Mouse (Mus musculus): Measurements from ENCODE around the gene Gm10803. TPM values are rescaled to one million over a fixed set of nuclear protein-coding genes. Genes with fewer than 3 reads are reported as not detected.

The Gm10803 gene
- polyA plus RNA-seq, 1 experiment from 2014 or later: not detected

DNA sequence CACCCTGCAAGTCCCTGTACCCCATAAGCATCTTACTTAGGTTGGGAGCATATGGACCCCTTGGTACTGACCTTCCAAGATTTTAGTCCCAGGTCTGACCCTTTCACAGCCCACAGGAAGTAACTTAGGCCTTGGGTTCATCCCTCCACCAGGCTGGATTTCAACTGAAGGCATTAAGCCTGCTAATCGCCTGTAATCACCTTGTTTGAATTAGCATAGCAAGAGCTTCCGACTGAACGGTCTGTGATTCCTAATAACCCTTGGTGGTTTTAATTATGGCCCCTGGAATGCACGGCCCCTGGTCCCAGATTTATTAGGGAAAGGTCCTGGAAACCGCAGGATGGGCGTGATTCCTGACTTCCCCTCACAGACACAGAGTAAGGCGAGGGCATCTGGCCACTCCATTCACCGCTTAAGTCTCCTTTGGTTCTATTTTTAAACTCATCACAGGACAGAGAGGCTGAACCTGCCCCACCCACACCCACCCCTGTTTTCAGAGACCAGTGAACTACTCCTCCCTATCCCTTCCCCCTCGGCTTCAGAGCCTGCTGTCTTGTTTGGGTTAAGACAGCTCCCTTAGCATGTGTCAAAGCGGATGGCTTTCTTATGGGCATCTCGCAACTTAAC lies 31.9 kb downstream of the Gm10803 start:
- DNase-seq (ENCODE audit: low spot score): no peak

DNA sequence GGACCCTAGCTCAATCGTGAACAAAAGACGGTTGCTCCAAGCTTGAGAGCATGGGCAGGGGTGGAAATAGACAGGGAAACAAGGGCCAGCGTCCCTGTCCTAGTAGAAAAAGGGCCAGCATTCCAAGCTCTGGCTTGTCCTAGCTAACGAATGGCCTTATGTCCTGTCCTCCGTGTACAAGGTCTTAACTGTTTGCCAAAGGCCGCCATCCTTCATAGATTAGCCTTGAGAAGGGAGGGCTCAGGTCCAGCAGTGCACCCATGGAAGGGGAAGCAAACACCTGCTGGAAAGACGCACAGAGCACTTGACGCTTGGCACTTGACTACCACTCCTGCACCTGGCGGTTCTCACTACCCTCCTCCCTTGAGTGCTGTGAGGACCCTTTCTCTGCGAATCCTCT lies 32.8 kb downstream of the Gm10803 start:
- no peak for DNase-seq (ENCODE audit: low spot score)

DNA sequence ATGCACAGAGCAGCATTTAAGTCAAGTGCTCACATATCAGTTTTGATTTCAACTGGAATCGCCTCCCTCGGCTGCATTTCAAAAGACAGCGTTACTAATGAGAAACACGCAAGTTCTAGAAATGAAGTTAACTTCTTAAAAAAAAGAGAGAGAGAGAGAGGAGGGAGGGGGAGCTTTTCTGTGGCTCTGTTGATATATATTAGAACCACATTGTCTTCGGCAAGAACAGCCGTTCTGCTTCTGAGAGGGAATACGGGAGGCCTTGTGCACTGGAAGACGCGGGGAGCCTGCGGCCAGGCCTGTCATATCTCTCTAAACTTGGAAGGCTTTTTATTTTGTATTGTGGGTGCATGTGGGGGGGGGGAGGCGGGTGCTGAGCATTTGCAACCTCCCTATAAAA lies 36.8 kb downstream of the Gm10803 start:
- no peak for DNase-seq (ENCODE audit: low spot score)

DNA sequence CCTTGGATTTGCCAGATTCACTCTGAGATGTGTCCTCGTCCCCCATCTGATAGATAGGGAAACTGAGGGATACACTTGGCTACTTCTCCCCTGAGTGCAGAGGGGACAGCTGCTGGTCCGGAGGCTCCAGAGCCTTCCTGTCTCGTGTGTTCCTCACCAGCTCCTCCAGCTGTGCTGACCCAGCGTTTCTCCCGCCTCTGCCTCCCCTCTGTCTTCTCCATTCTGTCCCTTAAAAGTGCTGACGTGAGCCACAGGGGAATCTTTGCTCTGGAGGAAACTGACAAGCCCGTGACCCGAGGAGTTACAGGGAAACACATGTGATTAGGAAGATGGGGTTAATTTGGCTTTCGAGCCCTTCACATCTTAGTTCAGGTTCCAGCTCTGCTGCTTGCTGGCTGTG lies 39.4 kb downstream of the Gm10803 start:
- DNase-seq (ENCODE audit: low spot score): no peak

DNA sequence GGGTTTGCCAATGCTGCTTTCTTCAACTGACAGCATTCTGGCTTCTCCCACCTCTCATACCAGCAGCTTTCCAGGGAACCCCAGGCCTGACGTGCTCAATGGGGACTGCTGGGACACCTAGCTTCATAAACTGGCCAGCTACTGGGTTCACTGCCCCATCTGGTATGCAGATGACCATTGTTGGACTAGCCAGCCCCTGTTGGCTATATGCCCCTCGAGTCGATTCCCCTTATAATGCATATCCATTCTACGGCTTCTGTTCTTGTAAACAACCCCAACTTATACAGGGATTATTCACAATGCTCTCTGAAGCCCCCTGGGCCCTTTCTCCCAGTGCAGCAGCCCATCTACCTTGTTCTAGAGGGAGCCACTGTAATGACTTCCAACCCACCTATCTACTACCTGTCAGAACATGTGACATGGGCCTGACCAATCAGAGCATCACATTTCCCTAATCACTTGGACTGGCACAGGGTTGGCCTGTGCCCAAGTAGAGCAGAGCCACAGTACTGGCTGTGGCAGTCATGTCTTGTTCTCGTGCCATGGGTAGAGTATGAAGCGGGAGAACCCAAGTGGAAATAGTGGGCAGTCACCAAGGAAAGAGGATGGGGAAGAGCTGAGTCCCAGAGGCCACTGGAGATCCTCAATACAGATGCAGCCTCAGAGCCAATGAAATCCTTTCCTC lies 44.4 kb downstream of the Gm10803 start:
- DNase-seq (ENCODE audit: low spot score): no peak

DNA sequence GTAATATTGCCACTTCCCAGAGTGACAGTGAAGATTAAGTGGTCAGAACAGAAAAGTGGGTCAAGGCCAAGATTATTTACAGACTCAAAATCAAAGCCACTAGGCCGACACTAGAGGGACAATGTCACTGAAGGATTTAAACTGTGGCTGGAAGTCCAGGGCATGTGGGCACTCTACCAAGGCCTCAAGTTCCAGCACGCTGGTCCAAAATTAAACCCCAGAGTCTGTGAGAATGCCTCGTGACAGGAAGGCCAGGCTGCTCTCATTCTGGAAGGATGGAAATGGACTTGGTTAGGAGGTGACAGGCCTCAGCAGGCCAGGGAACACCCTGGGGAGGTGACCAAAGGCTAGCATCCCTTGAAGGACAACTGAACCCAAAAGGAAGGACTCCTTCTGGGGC lies 48.4 kb downstream of the Gm10803 start:
- DNase-seq (ENCODE audit: low spot score): no peak

DNA sequence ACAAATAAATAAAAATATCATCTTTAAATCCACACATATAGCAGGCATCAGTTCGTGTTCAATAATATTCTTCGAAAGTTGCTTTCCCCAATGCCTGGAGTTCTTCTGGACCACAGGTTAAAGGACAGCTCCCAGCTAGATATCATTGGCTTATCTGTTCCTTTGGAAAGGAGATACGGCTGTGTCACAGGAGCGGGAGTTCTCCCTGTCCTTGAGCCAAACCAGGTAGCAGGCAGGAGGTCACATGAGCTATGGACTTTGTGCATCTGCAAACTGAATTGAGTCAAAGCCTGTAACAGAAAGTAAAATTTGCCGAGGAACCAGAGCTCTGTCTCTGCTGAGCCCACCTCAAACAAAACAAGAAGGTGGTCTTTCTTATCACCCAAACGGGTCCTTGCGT lies 52.7 kb downstream of the Gm10803 start:
- no peak for DNase-seq (ENCODE audit: low spot score)

Other genes with a start within 250 kb of the Gm10803 start
- gene Tspan18, start 226.1 kb upstream of the Gm10803 start, polyA plus RNA-seq (2015; fragmentation: Nextera tagmentation; extraction: Ambion mirVana): 4.9 and 5.6 TPM in 2 replicates
- 153 and 157 TPM in 2 replicates for gene Cd82, start 97.4 kb upstream of the Gm10803 start, polyA plus RNA-seq (2015; fragmentation: Nextera tagmentation; extraction: Ambion mirVana)
- gene Alx4, start 81.8 kb downstream of the Gm10803 start, polyA plus RNA-seq (2015; fragmentation: Nextera tagmentation; extraction: Ambion mirVana): 0.06 and 0.07 TPM in 2 replicates

Data from thymus, postnatal 0 days (tissue).